In the genomic region with DNA sequence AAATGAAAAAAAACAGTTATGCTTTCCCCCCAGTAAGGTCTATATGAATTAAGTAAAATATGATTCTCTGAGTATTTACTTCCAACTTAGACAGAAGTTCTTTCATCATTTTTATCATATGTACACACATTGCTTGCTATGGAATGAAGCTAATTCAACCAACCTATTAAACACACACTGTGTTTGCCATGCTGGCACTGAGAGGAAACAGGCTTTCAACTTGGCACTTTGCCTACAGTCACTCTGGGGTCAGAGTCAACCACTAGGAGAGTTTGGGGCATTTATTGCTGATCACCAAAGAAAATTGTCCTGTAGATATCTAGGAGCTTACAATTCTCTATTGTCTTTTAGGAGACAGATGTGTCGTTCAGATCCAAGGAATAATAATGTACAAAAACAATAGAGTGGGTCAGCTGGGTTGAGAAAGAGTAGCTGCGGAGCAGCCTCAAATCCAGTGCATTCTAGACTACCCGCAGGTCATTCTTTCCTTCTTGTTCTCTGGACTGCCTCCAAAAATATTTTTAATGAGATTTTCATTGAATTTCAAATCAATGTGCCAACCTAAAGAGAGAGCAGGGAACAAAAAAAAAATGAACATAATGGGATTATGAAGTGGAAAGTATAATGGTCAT, we compare ENCODE assay signal across 20 mouse cellular contexts.
DNase-seq lines count a peak whose midpoint lies in the region; ATAC-seq and TF ChIP-seq lines count a peak whose summit lies in the region.
"Had no signal": no experiment of that assay in that cellular context is flagged by ENCODE, and none has a peak within 500 bp of the region (broad histone marks: within the 10 kb centered on the region; RNA-seq: fewer than 3 reads in every experiment).

No protein-coding gene starts in this region.

- 36% methylated on average over 3 of the region's 3 CpGs for WGBS in hindbrain, postnatal 0 days
- 71% methylated on average over 3 of the region's 3 CpGs for WGBS in hindbrain, embryonic 11.5 days
- 42% methylated on average over 3 of the region's 3 CpGs for WGBS in lung, postnatal 0 days

- H3K27me3 ChIP-seq in hindbrain, postnatal 0 days (ENCODE audit: insufficient read depth, low read length), result no peaks in the 10 kb centered on the region
- H3K27me3 ChIP-seq in hindbrain, embryonic 11.5 days (ENCODE audit: control insufficient read depth, insufficient read depth, low read length), result no peaks in the 10 kb centered on the region
- no peaks in the 10 kb centered on the region for H3K27me3 ChIP-seq in lung, postnatal 0 days (replicated peaks; ENCODE audit: insufficient read depth, low read length)
- H3K27me3 ChIP-seq: heart, embryonic 13.5 days; midbrain, embryonic 15.5 days; neural tube, embryonic 12.5 days had no signal

- no peaks in the 10 kb centered on the region for H3K9me3 ChIP-seq in hindbrain, postnatal 0 days (ENCODE audit: low read length)
- H3K9me3 ChIP-seq in hindbrain, embryonic 11.5 days (ENCODE audit: control insufficient read depth, low read length), result no peaks in the 10 kb centered on the region
- H3K9me3 ChIP-seq in lung, postnatal 0 days (ENCODE audit: low read length), result no peaks in the 10 kb centered on the region
- H3K9me3 ChIP-seq: G1E; heart, embryonic 13.5 days; midbrain, embryonic 15.5 days; neural tube, embryonic 12.5 days had no signal

- no peak overlapping the region for H3K9ac ChIP-seq in hindbrain, postnatal 0 days (replicated peaks; ENCODE audit: low read length)
- no peak overlapping the region for H3K9ac ChIP-seq in hindbrain, embryonic 11.5 days (ENCODE audit: low read depth, low read length)
- H3K9ac ChIP-seq in lung, postnatal 0 days (replicated peaks; ENCODE audit: low read depth), result no peak overlapping the region
- H3K9ac ChIP-seq: heart, embryonic 13.5 days; midbrain, embryonic 15.5 days; neural tube, embryonic 12.5 days had no signal

- no peak overlapping the region for H3K4me2 ChIP-seq in hindbrain, postnatal 0 days (ENCODE audit: low read depth, low read length)
- H3K4me2 ChIP-seq in hindbrain, embryonic 11.5 days (replicated peaks; ENCODE audit: low read depth, low read length), result no peak overlapping the region
- no peak overlapping the region for H3K4me2 ChIP-seq in lung, postnatal 0 days (replicated peaks; ENCODE audit: low read depth, low read length)
- H3K4me2 ChIP-seq: heart, embryonic 13.5 days; midbrain, embryonic 15.5 days; neural tube, embryonic 12.5 days had no signal

- TF ChIP-seq CTCF in hindbrain, postnatal 0 days (IDR thresholded peaks at IDR 0.05; ENCODE audit: low read depth), result no peak
- TF ChIP-seq CTCF in lung, postnatal 0 days (IDR thresholded peaks at IDR 0.05), result no peak
- no peak for TF ChIP-seq CTCF in brain, embryonic 14.5 days (IDR thresholded peaks at IDR 0.05; ENCODE audit: borderline replicate concordance, extremely low read depth, insufficient read depth, insufficient read length)

- H3K36me3 ChIP-seq in hindbrain, postnatal 0 days (ENCODE audit: insufficient read depth, low read length), result no peaks in the 10 kb centered on the region
- H3K36me3 ChIP-seq in hindbrain, embryonic 11.5 days (ENCODE audit: control insufficient read depth, insufficient read depth, low read length), result no peaks in the 10 kb centered on the region
- H3K36me3 ChIP-seq in lung, postnatal 0 days (ENCODE audit: insufficient read depth, low read length), result no peaks in the 10 kb centered on the region
- H3K36me3 ChIP-seq: G1E; heart, embryonic 13.5 days; midbrain, embryonic 15.5 days; neural tube, embryonic 12.5 days had no signal

- TF ChIP-seq EP300 in lung, postnatal 0 days (IDR thresholded peaks at IDR 0.05), result no peak

- no peak overlapping the region for H3K27ac ChIP-seq in hindbrain, postnatal 0 days
- no peak overlapping the region for H3K27ac ChIP-seq in hindbrain, embryonic 11.5 days (ENCODE audit: low read depth, low read length)
- H3K27ac ChIP-seq in lung, postnatal 0 days (ENCODE audit: low read length), result no peak overlapping the region
- H3K27ac ChIP-seq: heart, embryonic 13.5 days; macrophage; midbrain, embryonic 15.5 days; neural tube, embryonic 12.5 days had no signal

- no peak overlapping the region for H3K4me3 ChIP-seq in hindbrain, postnatal 0 days (ENCODE audit: low read length)
- H3K4me3 ChIP-seq in hindbrain, embryonic 11.5 days (ENCODE audit: low read depth, low read length), result no peak overlapping the region
- H3K4me3 ChIP-seq in lung, postnatal 0 days (ENCODE audit: low read depth, low read length), result no peak overlapping the region
- H3K4me3 ChIP-seq: erythroblast, embryonic 14.5 days; heart, embryonic 13.5 days; midbrain, embryonic 15.5 days; neural tube, embryonic 12.5 days had no signal

- no peak; the same call in 1 of the 2 replicates for ATAC-seq in hindbrain, postnatal 0 days
- no peak for ATAC-seq in hindbrain, embryonic 11.5 days (ENCODE audit: low FRiP score)
- no peak for ATAC-seq in lung, postnatal 0 days
- ATAC-seq: CD4-positive, CD25-positive, alpha-beta regulatory T cell, adult 4 months; midbrain, embryonic 15.5 days had no signal

- H3K4me1 ChIP-seq in hindbrain, postnatal 0 days (ENCODE audit: insufficient read depth, low read length), result no peaks in the 10 kb centered on the region
- H3K4me1 ChIP-seq in hindbrain, embryonic 11.5 days (replicated peaks; ENCODE audit: control insufficient read depth, insufficient read depth, low read length), result no peaks in the 10 kb centered on the region
- H3K4me1 ChIP-seq in lung, postnatal 0 days (ENCODE audit: insufficient read depth, low read depth, low read length), result no peaks in the 10 kb centered on the region
- H3K4me1 ChIP-seq: heart, embryonic 13.5 days; midbrain, embryonic 15.5 days; neural tube, embryonic 12.5 days had no signal

- no peak for TF ChIP-seq POLR2A in brain, embryonic 14.5 days (IDR thresholded peaks at IDR 0.05; ENCODE audit: borderline replicate concordance, extremely low read depth, insufficient read depth, insufficient read length, poor library complexity, severe bottlenecking)

- DNase-seq in cerebellum, adult 9-11 months, result peak; percentile 1
- no peak for DNase-seq in cerebellum, adult 9-10 months
- peak; percentile 59 for DNase-seq in hindbrain, postnatal 0 days (ENCODE audit: low spot score)
- no peak for DNase-seq in hindbrain, embryonic 11.5 days (ENCODE audit: low spot score)
- peak; percentile 11 for DNase-seq in lung, postnatal 0 days (ENCODE audit: low spot score)
- DNase-seq in lung, postnatal 14 days, result no peak
- DNase-seq in brain, embryonic 14.5 days (ENCODE audit: low read depth), result peak; percentile 67
- no peak for DNase-seq in urinary bladder, adult 2 months (ENCODE audit: low spot score)
- DNase-seq: heart, adult 11 months; kidney, adult 11 months; liver; right cerebral cortex, postnatal 14 days; thymus, postnatal 25 days had no signal

Comparison
In these comparisons a context has a peak if more than half of its experiments do, and no peak if none do; other contexts are left out.
1. DNase-seq: peak in cerebellum, adult 9-11 months (single experiment), hindbrain, postnatal 0 days (single experiment), lung, postnatal 0 days (single experiment) and brain, embryonic 14.5 days (single experiment); none in cerebellum, adult 9-10 months (single experiment), hindbrain, embryonic 11.5 days (single experiment), lung, postnatal 14 days (single experiment) and urinary bladder, adult 2 months (single experiment).